Mouse (Mus musculus) liver, embryonic 16.5 days (tissue): ENCODE measurements around the gene Tbc1d1. TPM values are rescaled to one million over a fixed set of nuclear protein-coding genes. Genes with fewer than 3 reads are reported as not detected.

ENCODE experiments used
- ATAC-seq: fragments of 200-750 bp; cut with Nextera tagmentation; 2 replicates; pipeline ENCODE4 v1.8.0; 2017; ENCODE audit warnings: low read depth, mild to moderate bottlenecking, moderate number of reproducible peaks, moderate library complexity
- H3K27ac ChIP-seq: fragments of 300-500 bp; sonication (generic); 2 replicates; pipeline ENCODE4 v1.5.1; 2014; ENCODE audit warnings: mild to moderate bottlenecking, low read length
- H3K27me3 ChIP-seq: fragments of 300-500 bp; sonication (generic); 2 replicates; pipeline ENCODE4 v1.6.1; 2014; ENCODE audit warnings: low read depth, low read length, mixed read lengths; ENCODE audit not compliant: control insufficient read depth, insufficient read depth
- H3K36me3 ChIP-seq: fragments of 300-500 bp; sonication (generic); 2 replicates; pipeline ENCODE4 v1.6.1; 2014; ENCODE audit warnings: mild to moderate bottlenecking; ENCODE audit not compliant: control insufficient read depth, insufficient read depth
- H3K4me1 ChIP-seq: fragments of 300-500 bp; sonication (generic); 2 replicates; pipeline ENCODE4 v1.6.1; 2014; ENCODE audit warnings: low read depth, low read length, mixed read lengths; ENCODE audit not compliant: control insufficient read depth
- H3K4me2 ChIP-seq: fragments of 300-500 bp; sonication (generic); 2 replicates; pipeline ENCODE4 v1.6.1; 2014; ENCODE audit warnings: low read depth, low read length, mixed read lengths
- H3K4me3 ChIP-seq: fragments of 300-500 bp; sonication (generic); 2 replicates; pipeline ENCODE4 v1.5.1; 2014; ENCODE audit warnings: low read depth, mild to moderate bottlenecking, low read length
- H3K9ac ChIP-seq: fragments of 300-500 bp; sonication (generic); 2 replicates; pipeline ENCODE4 v1.6.1; 2014; ENCODE audit warnings: low read depth, low read length
- H3K9me3 ChIP-seq: fragments of 300-500 bp; sonication (generic); replicated peaks from 2 replicates; pipeline ENCODE4 v1.6.1; 2016; ENCODE audit warnings: low read length; ENCODE audit not compliant: control insufficient read depth
- WGBS: fragments of 180-500 bp; shearing (Covaris S2); extraction: QIAGEN DNeasy Blood & Tissue Kit; methylation state at CpG from one replicate; pipeline ENCODE4 v1.1.7; 2014; ENCODE audit not compliant: insufficient replicate concordance; 5-methylcytosine and 5-hydroxymethylcytosine counted together
- polyA plus RNA-seq: library from polyadenylated mRNA; unstranded; fragments of >200 nt; fragmentation: Nextera tagmentation; extraction: Ambion mirVana; gene quantifications from 2 replicates; pipeline ENCODE4 v1.2.1, GENCODE M21; 2015

The Tbc1d1 gene
- polyA plus RNA-seq, 1 experiment from 2014 or later = 6.3 TPM

DNA sequence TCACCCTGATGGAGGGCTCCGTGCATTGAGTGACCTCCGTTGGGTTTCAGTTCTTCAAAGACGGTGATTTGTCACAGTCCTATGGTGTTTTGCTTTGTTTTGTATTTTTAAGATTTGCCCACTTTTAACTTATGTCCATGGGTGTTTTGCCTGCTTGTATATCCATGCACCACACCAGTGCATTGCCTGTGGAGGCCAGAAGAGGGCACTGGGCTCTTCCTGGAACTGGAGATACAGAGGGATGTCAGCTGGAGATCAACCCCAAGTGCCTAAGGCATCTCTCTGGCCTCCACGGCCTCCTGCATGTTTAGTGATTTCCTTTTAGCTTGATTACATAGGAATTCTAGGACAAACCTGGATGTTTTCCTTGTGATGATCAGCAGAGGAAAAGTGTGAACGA is 19.8 kb upstream of the Tbc1d1 start:
- Histone ChIP-seq H3K9ac (no peak overlapping the region), H3K4me3 (no peak overlapping the region), H3K27ac (no peak overlapping the region), H3K9me3 (no peaks in the 10 kb centered on the region), H3K4me1 (no peaks in the 10 kb centered on the region), H3K27me3 (no peaks in the 10 kb centered on the region), H3K4me2 (no peak overlapping the region), H3K36me3 (no peaks in the 10 kb centered on the region)
- 60% methylated on average over 5 of the region's 5 CpGs for WGBS
- no peak for ATAC-seq

- Histone ChIP-seq H3K9ac (no peak overlapping the region), H3K4me1 (no peaks in the 10 kb centered on the region), H3K36me3 (no peaks in the 10 kb centered on the region), H3K4me2 (no peak overlapping the region), H3K9me3 (no peaks in the 10 kb centered on the region), H3K4me3 (no peak overlapping the region), H3K27me3 (no peaks in the 10 kb centered on the region), H3K27ac (no peak overlapping the region)
- no peak for ATAC-seq
- WGBS = 50% methylated on average over 3 of the region's 3 CpGs
These were observed 15.9 kb upstream of the Tbc1d1 start for GRCm38 (mm10) chr5:64140202-64140601.

- no peak for ATAC-seq
- WGBS = 65% methylated on average over 5 of the region's 5 CpGs
- Histone ChIP-seq H3K9me3 (no peaks in the 10 kb centered on the region), H3K4me2 (no peak overlapping the region), H3K4me3 (no peak overlapping the region), H3K27me3 (no peaks in the 10 kb centered on the region), H3K9ac (no peak overlapping the region), H3K27ac (no peak overlapping the region), H3K4me1 (peaks cover 3% of the 10 kb centered on the region), H3K36me3 (no peaks in the 10 kb centered on the region)
These were observed 11.8 kb upstream of the Tbc1d1 start for GRCm38 (mm10) chr5:64144315-64144714.

- H3K36me3 ChIP-seq = no peaks in the 10 kb centered on the region
- peaks cover 15% of the 10 kb centered on the region for H3K4me1 ChIP-seq
- H3K27ac ChIP-seq = no peak overlapping the region
- H3K4me3 ChIP-seq = no peak overlapping the region
- WGBS = 56% methylated on average over 10 of the region's 10 CpGs
- H3K27me3 ChIP-seq = no peaks in the 10 kb centered on the region
- H3K4me2 ChIP-seq = no peak overlapping the region
- no peaks in the 10 kb centered on the region for H3K9me3 ChIP-seq
- no peak overlapping the region for H3K9ac ChIP-seq
- ATAC-seq = no peak
These were observed 9.6 kb upstream of the Tbc1d1 start for GRCm38 (mm10) chr5:64146384-64147005.

DNA sequence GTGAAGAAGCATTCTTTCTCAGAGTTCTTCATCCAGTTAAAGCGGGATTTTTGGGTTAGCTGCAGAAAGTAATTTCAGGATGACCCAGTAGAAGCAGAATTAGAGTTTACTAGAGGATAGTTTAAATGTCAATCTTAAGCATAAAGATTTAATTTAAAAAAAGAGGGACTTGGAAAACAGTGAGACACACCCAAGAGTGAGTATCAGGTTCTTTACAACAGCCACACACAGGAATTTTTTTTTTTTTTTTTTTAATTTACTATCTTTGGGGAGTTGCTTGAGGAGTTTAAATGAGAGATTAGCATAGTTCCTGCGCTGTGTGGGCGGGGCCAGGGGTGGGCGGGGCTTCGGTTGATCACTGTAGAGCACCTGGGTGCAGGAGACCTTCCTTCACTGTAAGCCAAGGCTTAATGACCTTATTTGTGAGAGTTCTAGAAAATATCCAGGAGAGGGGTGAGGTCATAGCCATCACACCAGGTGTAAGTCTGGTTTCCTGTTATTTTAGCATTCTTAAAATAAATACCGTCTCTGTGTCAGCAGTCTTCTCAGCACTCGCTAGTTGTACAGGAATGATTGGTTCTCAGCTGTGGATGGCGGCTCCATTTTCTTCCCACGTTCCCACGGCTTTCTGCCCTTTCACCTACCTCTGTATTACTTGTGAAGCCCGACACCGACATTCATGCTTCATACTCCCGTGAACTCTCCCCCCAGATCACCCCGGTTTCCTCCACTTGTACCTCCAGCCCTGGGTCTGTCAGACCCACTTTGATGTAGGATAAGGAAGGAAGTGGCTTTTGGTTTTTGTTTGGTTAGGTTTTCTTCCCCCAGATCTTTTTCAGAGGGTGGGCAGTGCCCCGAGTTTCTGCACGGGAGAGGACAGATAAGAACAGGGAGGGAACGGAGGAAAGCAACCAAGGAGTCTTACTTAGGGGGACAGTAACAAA is 6.6 kb upstream of the Tbc1d1 start:
- peak; percentile 88 for ATAC-seq
- Histone ChIP-seq H3K4me1 (peaks cover 15% of the 10 kb centered on the region), H3K27ac (no peak overlapping the region; the same call in 1 of the 2 replicates), H3K4me3 (peak overlapping the region; percentile 40), H3K9me3 (no peaks in the 10 kb centered on the region), H3K4me2 (peak overlapping the region; percentile 65), H3K9ac (peak overlapping the region; percentile 34), H3K36me3 (no peaks in the 10 kb centered on the region), H3K27me3 (no peaks in the 10 kb centered on the region)
- WGBS = 5% methylated on average over 17 of the region's 17 CpGs

DNA sequence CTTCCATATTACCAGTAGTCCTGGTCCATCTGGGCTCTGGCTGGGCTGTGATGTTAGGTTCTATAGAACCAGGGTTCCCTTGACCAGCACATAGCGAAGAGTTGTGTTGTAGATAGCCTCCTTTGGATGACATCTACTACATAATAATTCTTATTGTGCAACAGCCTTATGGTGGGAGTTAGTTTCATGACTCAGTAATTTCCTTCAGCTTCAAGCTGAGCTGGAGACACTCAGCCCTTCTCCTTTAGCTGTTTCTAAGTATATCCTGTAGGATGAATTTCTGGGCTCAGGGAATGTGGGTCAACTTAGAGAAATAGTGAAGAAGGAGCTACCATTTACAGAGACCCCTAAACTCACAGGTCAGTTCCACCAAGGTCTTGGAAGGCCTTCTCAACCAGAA is 2.8 kb upstream of the Tbc1d1 start:
- Histone ChIP-seq H3K27ac (no peak overlapping the region), H3K27me3 (peaks cover under 1% of the 10 kb centered on the region; the same call in 1 of the 2 replicates), H3K36me3 (no peaks in the 10 kb centered on the region), H3K4me1 (peaks cover 26% of the 10 kb centered on the region), H3K9ac (no peak overlapping the region), H3K4me3 (no peak overlapping the region), H3K4me2 (no peak overlapping the region), H3K9me3 (no peaks in the 10 kb centered on the region)
- 58% methylated on average over 1 of the region's 1 CpGs for WGBS
- no peak for ATAC-seq

GRCm38 (mm10) chr5:64156579-64156978 is 474 bp downstream of the Tbc1d1 start:
- no peaks in the 10 kb centered on the region for H3K9me3 ChIP-seq
- H3K4me3 ChIP-seq = 0 out of 2 replicates have a peak overlapping the region, but pooled peaks have one; percentile 8
- H3K9ac ChIP-seq = no peak overlapping the region
- H3K4me1 ChIP-seq = peaks cover 34% of the 10 kb centered on the region
- H3K4me2 ChIP-seq = peak overlapping the region; percentile 45
- ATAC-seq = no peak
- no peak overlapping the region for H3K27ac ChIP-seq
- peaks cover 15% of the 10 kb centered on the region for H3K27me3 ChIP-seq
- WGBS = 25% methylated on average over 4 of the region's 4 CpGs
- no peaks in the 10 kb centered on the region for H3K36me3 ChIP-seq

- 38% methylated on average over 1 of the region's 1 CpGs for WGBS
- Histone ChIP-seq H3K4me1 (peaks cover 44% of the 10 kb centered on the region), H3K36me3 (no peaks in the 10 kb centered on the region), H3K27me3 (peaks cover 15% of the 10 kb centered on the region), H3K27ac (no peak overlapping the region), H3K4me2 (no peak overlapping the region), H3K9me3 (no peaks in the 10 kb centered on the region), H3K4me3 (no peak overlapping the region), H3K9ac (no peak overlapping the region)
- no peak for ATAC-seq
These were observed 1.8 kb downstream of the Tbc1d1 start for GRCm38 (mm10) chr5:64157926-64158325.

- no peak; the same call in 1 of the 2 replicates for ATAC-seq
- H3K27ac ChIP-seq = no peak overlapping the region
- no peak overlapping the region for H3K9ac ChIP-seq
- H3K4me1 ChIP-seq = peaks cover 47% of the 10 kb centered on the region
- H3K27me3 ChIP-seq = peaks cover 15% of the 10 kb centered on the region
- no peaks in the 10 kb centered on the region for H3K9me3 ChIP-seq
- H3K4me2 ChIP-seq = peak overlapping the region; percentile 90
- H3K4me3 ChIP-seq = no peak overlapping the region
- WGBS = 27% methylated on average over 4 of the region's 4 CpGs
- no peaks in the 10 kb centered on the region for H3K36me3 ChIP-seq
These were observed 2.4 kb downstream of the Tbc1d1 start for GRCm38 (mm10) chr5:64158501-64158900.
